Mouse (Mus musculus): ENCODE measurements around the gene Nhlrc2. TPM values are rescaled to one million over a fixed set of nuclear protein-coding genes. Genes with fewer than 3 reads are reported as not detected.

The Nhlrc2 gene
- total and polyA plus RNA-seq, 3 experiments = 9.9 to 18.3 (median 12.6) TPM

GRCm38 (mm10) chr19:56647451-56648120 is 99.5 kb downstream of the Nhlrc2 start:
- in situ Hi-C loops (cut with MboI; ENCODE audit: low pct_ligation_motif_present, low pct_unique_long_range_greater_than_20kb, low sequenced_read_pairs) (no loop called here), dilution Hi-C loops (cut with MboI; ENCODE audit: extremely low pct_ligation_motif_present, extremely low pct_unique_long_range_greater_than_20kb, low sequenced_read_pairs) (no loop called here)
- no peak overlapping the region for H3K9ac ChIP-seq (ENCODE audit: insufficient read depth, low read depth)
- H3K79me2 ChIP-seq (replicated peaks; ENCODE audit: control insufficient read depth, extremely low read depth, insufficient read depth, poor library complexity, severe bottlenecking) = no peaks in the 10 kb centered on the region
- no peak overlapping the region for H3K4me2 ChIP-seq (ENCODE audit: insufficient read depth, low read depth, poor library complexity, severe bottlenecking)
- peak; percentile 79 for DNase-seq (ENCODE audit: extremely low read depth)
- H3K9me3 ChIP-seq (replicated peaks; ENCODE audit: low read length) = peaks cover 19% of the 10 kb centered on the region
- H3K4me1 ChIP-seq (ENCODE audit: control insufficient read depth in 1 of 2, insufficient read depth in 2 of 2) = peaks cover 3 to 33% of the 10 kb centered on the region in 2 experiments; a peak in 3 of 4 replicates
- no peaks in the 10 kb centered on the region for H3K36me3 ChIP-seq (replicated peaks in 1 of 2; ENCODE audit: control insufficient read depth in 1 of 2, insufficient read depth in 1 of 2, low read length in 1 of 2)
- no peak overlapping the region for H3K4me3 ChIP-seq (replicated peaks in 1 of 3; ENCODE audit: low read depth in 2 of 3, low read length in 2 of 3, poor library complexity in 1 of 3)
- peak; percentile 14; the same call in 1 of the 2 replicates for TF ChIP-seq JUN (IDR thresholded peaks at IDR 0.05; ENCODE audit: insufficient read depth, low read depth, low read length)
- peak; percentile 88 for TF ChIP-seq ETS1 (conservative IDR thresholded peaks at IDR 0.05; ENCODE audit: low read depth, low read length)
- TF ChIP-seq TCF12 (IDR thresholded peaks at IDR 0.05; ENCODE audit: low read depth, low read length) = no peak
- peak; percentile 37; the same call in 1 of the 2 replicates for TF ChIP-seq BHLHE40 (IDR thresholded peaks at IDR 0.05; ENCODE audit: low read depth, low read length)
- no peak for TF ChIP-seq KAT2A (IDR thresholded peaks at IDR 0.05; ENCODE audit: insufficient replicate concordance, low read length)
- no peak overlapping the region for H3K27ac ChIP-seq (ENCODE audit: insufficient read depth, low read depth)
- no peaks in the 10 kb centered on the region for H3K27me3 ChIP-seq (replicated peaks)

GRCm38 (mm10) chr19:56651262-56651661 is 103.2 kb downstream of the Nhlrc2 start:
- peak; percentile 7 for DNase-seq (ENCODE audit: extremely low read depth)
- TF ChIP-seq USF2 (conservative IDR thresholded peaks at IDR 0.05; ENCODE audit: low read depth, low read length) (no peak), ETS1 (conservative IDR thresholded peaks at IDR 0.05; ENCODE audit: low read depth, low read length) (no peak), KAT2A (IDR thresholded peaks at IDR 0.05; ENCODE audit: insufficient replicate concordance, low read length) (no peak)
- Histone ChIP-seq H3K9ac (ENCODE audit: insufficient read depth, low read depth) (no peak overlapping the region), H3K79me2 (replicated peaks; ENCODE audit: control insufficient read depth, extremely low read depth, insufficient read depth, poor library complexity, severe bottlenecking) (no peaks in the 10 kb centered on the region), H3K4me1 (ENCODE audit: control insufficient read depth in 1 of 2, insufficient read depth in 2 of 2) (peaks cover 3 to 33% of the 10 kb centered on the region in 2 experiments; a peak in 3 of 4 replicates), H3K36me3 (replicated peaks in 1 of 2; ENCODE audit: control insufficient read depth in 1 of 2, insufficient read depth in 1 of 2, low read length in 1 of 2) (no peaks in the 10 kb centered on the region), H3K27ac (ENCODE audit: insufficient read depth, low read depth) (no peak overlapping the region), H3K4me3 (replicated peaks in 1 of 3; ENCODE audit: low read depth in 2 of 3, low read length in 2 of 3, poor library complexity in 1 of 3) (no peak overlapping the region), H3K4me2 (ENCODE audit: insufficient read depth, low read depth, poor library complexity, severe bottlenecking) (no peak overlapping the region), H3K9me3 (replicated peaks; ENCODE audit: low read length) (peaks cover 15% of the 10 kb centered on the region), H3K27me3 (replicated peaks) (no peaks in the 10 kb centered on the region)
- dilution Hi-C loops (cut with MboI; ENCODE audit: extremely low pct_ligation_motif_present, extremely low pct_unique_long_range_greater_than_20kb, low sequenced_read_pairs) = no loop called here
- in situ Hi-C loops (cut with MboI; ENCODE audit: low pct_ligation_motif_present, low pct_unique_long_range_greater_than_20kb, low sequenced_read_pairs) = no loop called here

GRCm38 (mm10) chr19:56652034-56652962 is 104.2 kb downstream of the Nhlrc2 start:
- no peak overlapping the region for H3K27ac ChIP-seq (ENCODE audit: insufficient read depth, low read depth)
- H3K4me1 ChIP-seq (ENCODE audit: control insufficient read depth in 1 of 2, insufficient read depth in 2 of 2) = peaks cover 3 to 26% of the 10 kb centered on the region in 2 experiments; a peak in 3 of 4 replicates
- no peaks in the 10 kb centered on the region for H3K27me3 ChIP-seq (replicated peaks)
- H3K36me3 ChIP-seq (replicated peaks in 1 of 2; ENCODE audit: control insufficient read depth in 1 of 2, insufficient read depth in 1 of 2, low read length in 1 of 2) = no peaks in the 10 kb centered on the region
- no peak overlapping the region for H3K4me3 ChIP-seq (replicated peaks in 1 of 3; ENCODE audit: low read depth in 2 of 3, low read length in 2 of 3, poor library complexity in 1 of 3)
- no peaks in the 10 kb centered on the region for H3K79me2 ChIP-seq (replicated peaks; ENCODE audit: control insufficient read depth, extremely low read depth, insufficient read depth, poor library complexity, severe bottlenecking)
- no peak overlapping the region for H3K4me2 ChIP-seq (ENCODE audit: insufficient read depth, low read depth, poor library complexity, severe bottlenecking)
- H3K9me3 ChIP-seq (replicated peaks; ENCODE audit: low read length) = peaks cover 7% of the 10 kb centered on the region
- in situ Hi-C loops (cut with MboI; ENCODE audit: low pct_ligation_motif_present, low pct_unique_long_range_greater_than_20kb, low sequenced_read_pairs) (no loop called here), dilution Hi-C loops (cut with MboI; ENCODE audit: extremely low pct_ligation_motif_present, extremely low pct_unique_long_range_greater_than_20kb, low sequenced_read_pairs) (no loop called here)
- TF ChIP-seq EP300 (IDR thresholded peaks at IDR 0.05; ENCODE audit: low read length) = no peak
- TF ChIP-seq ZNF384 (IDR thresholded peaks at IDR 0.05; ENCODE audit: low read depth, low read length) = peak; percentile 46
- DNase-seq (ENCODE audit: extremely low read depth) = no peak
- H3K9ac ChIP-seq (ENCODE audit: insufficient read depth, low read depth) = no peak overlapping the region

Other genes starting within 250 kb of the Nhlrc2 start
- 0.88 and 1.5 TPM in 2 replicates for gene Nrap, start 158.2 kb upstream of the Nhlrc2 start, total RNA-seq (2012; rRNA removed)
- gene Nrap, start 158.2 kb upstream of the Nhlrc2 start, total RNA-seq (2014; rRNA removed) = 0.04 TPM in 1 of 2 replicates, not detected in the other
- 0.15 and 0.17 TPM in 2 replicates for gene Nrap, start 158.2 kb upstream of the Nhlrc2 start, polyA plus RNA-seq (2012; ENCODE audit: insufficient read length, low read depth)
- 6.3 and 6.7 TPM in 2 replicates for gene Casp7, start 151.1 kb upstream of the Nhlrc2 start, total RNA-seq (2012; rRNA removed)
- gene Casp7, start 151.1 kb upstream of the Nhlrc2 start, total RNA-seq (2014; rRNA removed) = 8.8 and 11.8 TPM in 2 replicates
- 5.8 and 6.8 TPM in 2 replicates for gene Casp7, start 151.1 kb upstream of the Nhlrc2 start, polyA plus RNA-seq (2012; ENCODE audit: insufficient read length, low read depth)
- not detected in 2 replicates for gene Plekhs1, start 86.6 kb upstream of the Nhlrc2 start, total RNA-seq (2012; rRNA removed)
- gene Plekhs1, start 86.6 kb upstream of the Nhlrc2 start, total RNA-seq (2014; rRNA removed) = not detected in 2 replicates
- not detected in 2 replicates for gene Plekhs1, start 86.6 kb upstream of the Nhlrc2 start, polyA plus RNA-seq (2012; ENCODE audit: insufficient read length, low read depth)
- gene Dclre1a, start within 50 bp of the Nhlrc2 start, total RNA-seq (2012; rRNA removed) = 8.3 and 9.3 TPM in 2 replicates
- 14.8 and 15.7 TPM in 2 replicates for gene Dclre1a, start within 50 bp of the Nhlrc2 start, total RNA-seq (2014; rRNA removed)
- 11.4 and 13.1 TPM in 2 replicates for gene Dclre1a, start within 50 bp of the Nhlrc2 start, polyA plus RNA-seq (2012; ENCODE audit: insufficient read length, low read depth)
- not detected in 2 replicates for gene Adrb1, start 173.9 kb downstream of the Nhlrc2 start, total RNA-seq (2012; rRNA removed)
- not detected in 2 replicates for gene Adrb1, start 173.9 kb downstream of the Nhlrc2 start, total RNA-seq (2014; rRNA removed)
- not detected in 2 replicates for gene Adrb1, start 173.9 kb downstream of the Nhlrc2 start, polyA plus RNA-seq (2012; ENCODE audit: insufficient read length, low read depth)